Mouse (Mus musculus) sigmoid colon, adult 10 weeks (tissue): ENCODE data around the gene Szt2. TPM values are rescaled to one million over a fixed set of nuclear protein-coding genes. Genes with fewer than 3 reads are reported as not detected.

Experiments used
- polyA plus RNA-seq: library from polyadenylated mRNA; stranded (reverse); fragments of 350-450 nt; fragmentation: Illumina TruSeq; extraction: RNeasy Lipid Tissue Mini Kit (QIAGEN cat#74804); gene quantifications from one replicate; pipeline ENCODE4 v1.2.3, GENCODE M21; 2014; ENCODE audit warnings: low read depth, low replicate concordance

Gene Szt2
- 2.6 TPM for polyA plus RNA-seq

DNA sequence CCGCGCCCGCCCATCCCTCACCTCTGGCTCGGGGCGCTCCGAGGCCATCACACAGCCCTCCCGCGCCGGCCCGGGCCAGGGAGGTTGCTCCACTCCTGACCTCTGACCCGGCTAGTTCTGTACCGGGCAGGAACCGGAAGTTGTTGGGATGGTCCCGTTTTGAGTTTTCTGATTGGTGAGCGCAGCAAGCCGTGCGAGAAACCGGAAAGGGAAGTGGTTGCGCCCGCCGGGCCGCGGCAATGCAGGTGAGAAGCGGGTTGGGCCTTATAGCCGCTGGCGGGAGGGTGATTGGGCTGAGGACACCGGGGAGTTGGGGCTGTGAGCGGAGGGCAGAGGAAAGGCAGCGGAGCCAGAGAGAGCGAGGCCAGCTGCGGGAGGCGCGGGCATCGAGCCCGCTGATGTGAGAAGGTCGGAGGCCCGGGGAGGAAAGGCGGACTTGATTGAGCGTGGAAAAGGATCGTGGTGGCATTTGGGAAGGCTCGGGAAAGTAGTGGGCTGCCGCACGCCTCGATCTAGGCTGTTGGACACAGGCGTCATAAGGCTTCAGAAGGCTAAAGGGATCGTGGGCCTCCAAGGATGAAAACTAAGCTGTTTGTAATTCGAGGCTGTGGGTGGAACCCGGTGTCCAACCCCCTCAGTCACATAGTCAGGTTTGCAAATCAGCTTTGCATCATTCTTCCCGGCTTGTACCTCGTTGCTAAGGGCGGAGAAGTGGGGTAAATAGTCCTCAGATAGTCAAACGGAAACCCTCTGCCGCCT is at the start of gene Szt2, which contains the start of gene Med8:
Gene Szt2, minus strand, starts transcription at position 132 of the 759 bp plus-strand sequence.
Gene Med8, plus strand, starts transcription at position 196 of the 759 bp plus-strand sequence.

DNA sequence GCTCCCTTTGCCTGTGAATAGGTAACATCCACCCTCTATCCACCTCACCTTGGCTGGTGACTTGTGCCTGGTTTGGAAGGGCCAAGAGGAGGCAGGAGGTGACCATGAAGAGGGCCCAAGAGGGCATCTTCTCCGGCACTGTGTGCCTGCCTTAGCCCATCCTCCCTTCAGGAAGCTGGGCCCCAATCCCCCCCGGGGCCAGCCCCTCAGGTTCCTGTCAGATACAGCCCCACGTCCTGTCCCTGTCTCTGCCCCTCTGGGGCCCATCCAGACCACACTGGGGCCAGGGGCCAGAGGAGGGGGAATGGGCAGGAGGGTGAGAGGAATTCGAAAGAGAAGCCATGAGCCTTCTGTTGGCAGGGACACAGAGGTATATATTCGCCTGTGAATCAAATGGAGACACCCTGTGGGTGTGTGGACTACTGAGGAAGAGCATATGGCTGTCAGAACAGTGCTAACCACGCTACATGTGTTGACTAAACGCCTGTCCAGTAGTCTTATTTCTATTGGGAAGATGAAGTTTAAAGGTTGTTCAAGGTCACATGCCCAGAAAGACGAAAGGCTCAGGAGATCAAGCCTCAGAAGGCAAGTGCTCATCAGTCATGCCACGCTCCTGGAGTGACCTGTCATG is 48.4 kb upstream of the Szt2 start, which contains the start of gene Mpl:
Gene Mpl, minus strand, starts transcription at position 169 of the 631 bp plus-strand sequence.

DNA sequence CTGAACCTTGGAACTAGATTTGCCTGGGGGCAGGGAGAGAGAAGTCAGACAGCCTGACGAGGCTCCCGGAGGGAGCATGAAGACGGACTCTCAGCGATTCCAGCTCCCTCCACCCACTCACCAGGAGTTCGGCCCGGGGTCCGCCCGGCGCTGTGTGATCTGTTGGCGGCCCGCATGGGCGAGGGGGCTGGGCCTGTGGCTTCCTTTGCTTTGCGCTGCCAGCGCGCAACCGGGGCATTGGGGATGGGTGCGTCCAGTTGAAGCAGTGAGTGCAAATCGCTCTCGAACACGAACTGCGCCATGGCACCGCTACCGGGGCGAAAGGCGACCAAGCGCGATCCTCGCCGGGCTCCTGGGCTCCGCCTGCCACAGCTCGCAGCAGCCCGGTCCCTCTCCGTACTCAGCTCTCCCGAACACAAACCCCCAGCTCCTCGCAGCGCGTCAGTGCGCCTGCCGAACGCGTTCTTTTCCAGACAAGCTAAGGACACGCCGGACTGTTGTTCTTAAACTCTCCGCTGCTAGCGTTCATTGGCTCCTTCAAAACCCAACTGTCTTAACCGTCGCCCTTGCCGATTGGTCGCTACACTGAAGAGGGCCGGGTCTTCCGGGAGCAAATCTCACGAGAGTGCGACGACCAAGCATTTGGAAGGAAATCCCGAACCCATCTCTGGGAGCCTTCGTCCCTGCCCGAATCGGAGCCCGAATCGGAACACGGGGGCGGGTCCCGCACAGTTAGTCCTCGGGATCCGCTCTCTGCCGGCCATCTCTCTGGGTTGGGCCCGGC is 27.9 kb upstream of the Szt2 start, which contains the start of gene Cdc20:
Gene Cdc20, minus strand, starts transcription at position 533 of the 784 bp plus-strand sequence.

DNA sequence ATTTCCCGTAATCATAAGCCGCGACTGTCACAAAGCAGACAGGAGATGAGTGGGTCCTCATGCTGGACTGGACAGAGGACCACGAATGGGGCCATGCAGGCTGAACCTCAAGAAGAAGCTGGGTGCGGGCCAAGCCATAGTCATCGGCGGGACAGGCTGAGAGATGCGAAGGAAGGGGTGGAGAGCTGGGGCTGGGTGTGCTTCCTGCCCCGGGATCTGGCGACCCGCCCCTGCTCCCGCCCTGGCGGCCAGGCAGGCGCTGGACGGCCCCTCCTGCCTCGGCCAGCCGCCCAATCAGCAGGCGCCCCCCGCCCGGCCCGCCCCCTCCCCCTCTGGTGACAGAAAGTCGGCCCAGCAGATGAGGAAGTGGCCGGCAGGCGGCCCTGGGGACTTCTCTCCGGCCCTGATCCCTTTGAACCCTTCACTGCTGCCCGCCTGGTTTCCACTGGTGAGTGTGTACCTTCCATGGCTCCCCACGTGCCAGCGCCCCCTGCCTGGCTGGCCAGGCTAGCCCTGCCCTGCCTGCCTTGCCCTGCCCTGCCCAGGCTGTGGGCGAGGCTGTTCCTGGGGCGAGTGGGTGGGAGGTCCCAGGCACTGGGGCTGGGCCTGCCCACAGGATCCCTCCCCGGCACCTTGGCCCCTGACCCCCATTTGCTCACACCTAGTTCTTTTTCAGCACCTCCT is 18.8 kb upstream of the Szt2 start, which contains the start of gene Elovl1:
Gene Elovl1, plus strand, starts transcription at position 326 of the 684 bp plus-strand sequence.

Other genes starting within 250 kb of the Szt2 start
- 5.5 TPM for gene Kdm4a, start 229.2 kb downstream of the Szt2 start, polyA plus RNA-seq
- gene Ptprf, start 117.9 kb downstream of the Szt2 start, polyA plus RNA-seq, result 6.0 TPM
- gene Med8, start 64 bp upstream of the Szt2 start, polyA plus RNA-seq, result 52.9 TPM
- gene Elovl1, start 18.8 kb upstream of the Szt2 start, polyA plus RNA-seq, result 33.0 TPM
- 0.88 TPM for gene Cdc20, start 28.1 kb upstream of the Szt2 start, polyA plus RNA-seq
- gene Mpl, start 48.2 kb upstream of the Szt2 start, polyA plus RNA-seq, result not detected
- 0.60 TPM for gene Tie1, start 80.8 kb upstream of the Szt2 start, polyA plus RNA-seq
- gene 2610528J11Rik, start 117.7 kb upstream of the Szt2 start, polyA plus RNA-seq, result 17.1 TPM
- gene Tmem125, start 134.8 kb upstream of the Szt2 start, polyA plus RNA-seq, result 3.1 TPM
- gene Cfap57, start 211.5 kb upstream of the Szt2 start, polyA plus RNA-seq, result not detected
- 20.9 TPM for gene Ebna1bp2, start 211.5 kb upstream of the Szt2 start, polyA plus RNA-seq
- gene Olfr62, start 249.7 kb upstream of the Szt2 start, polyA plus RNA-seq, result not detected